Mouse (Mus musculus) neural tube, embryonic 13.5 days (tissue): ENCODE results near the gene Sec31a. TPM values are rescaled to one million over a fixed set of nuclear protein-coding genes. Genes with fewer than 3 reads are reported as not detected.
A peak's percentile ranks its signal among the peaks of the same experiment; 100 is the strongest.

ENCODE experiments used
- ATAC-seq: fragments of 200-750 bp; cut with Nextera tagmentation; 2 replicates; pipeline ENCODE4 v1.8.0; 2017; ENCODE audit warnings: low read depth, mild to moderate bottlenecking, moderate TSS enrichment, moderate library complexity
- H3K27ac ChIP-seq: fragments of 300-500 bp; sonication (generic); replicated peaks from 2 replicates; pipeline ENCODE4 v1.5.1; 2015; ENCODE audit warnings: moderate library complexity, mild to moderate bottlenecking, inconsistent platforms
- H3K27me3 ChIP-seq: fragments of 300-500 bp; sonication (generic); 2 replicates; pipeline ENCODE4 v1.6.1; 2015; ENCODE audit warnings: mild to moderate bottlenecking, inconsistent platforms
- H3K36me3 ChIP-seq: fragments of 300-500 bp; sonication (generic); 2 replicates; pipeline ENCODE4 v1.6.1; 2015; ENCODE audit warnings: mild to moderate bottlenecking, inconsistent platforms
- H3K4me1 ChIP-seq: fragments of 300-500 bp; sonication (generic); replicated peaks from 2 replicates; pipeline ENCODE4 v1.6.1; 2015; ENCODE audit warnings: inconsistent platforms
- H3K4me2 ChIP-seq: fragments of 300-500 bp; sonication (generic); 2 replicates; pipeline ENCODE4 v1.6.1; 2015; ENCODE audit warnings: inconsistent platforms, mild to moderate bottlenecking, moderate library complexity
- H3K4me3 ChIP-seq: fragments of 300-500 bp; sonication (generic); 2 replicates; pipeline ENCODE4 v1.5.1; 2015; ENCODE audit warnings: mild to moderate bottlenecking, inconsistent platforms
- H3K9ac ChIP-seq: fragments of 300-500 bp; sonication (generic); 2 replicates; pipeline ENCODE4 v1.6.1; 2015; ENCODE audit warnings: moderate library complexity, mild to moderate bottlenecking, inconsistent platforms
- H3K9me3 ChIP-seq: fragments of 300-500 bp; sonication (generic); 2 replicates; pipeline ENCODE4 v1.6.1; 2016; ENCODE audit warnings: inconsistent platforms
- WGBS: fragments of 180-500 bp; shearing (Covaris S2); methylation state at CpG from one replicate; pipeline ENCODE4 v1.1.7; 2015; 5-methylcytosine and 5-hydroxymethylcytosine counted together
- polyA plus RNA-seq: library from polyadenylated mRNA; unstranded; fragments of >200 nt; fragmentation: Nextera tagmentation; extraction: Ambion mirVana; gene quantifications from 2 replicates; pipeline ENCODE4 v1.2.1, GENCODE M21; 2015

Gene Sec31a
- polyA plus RNA-seq, 1 experiment from 2014 or later: 106 TPM

- Histone ChIP-seq H3K27ac (no peak overlapping the region), H3K36me3 (peaks cover 88% of the 10 kb centered on the region), H3K4me3 (no peak overlapping the region), H3K4me1 (no peaks in the 10 kb centered on the region), H3K4me2 (no peak overlapping the region), H3K9me3 (no peaks in the 10 kb centered on the region), H3K9ac (no peak overlapping the region), H3K27me3 (no peaks in the 10 kb centered on the region)
- no peak for ATAC-seq
- 92% methylated on average over 6 of the region's 6 CpGs for WGBS
Observed at GRCm38 (mm10) chr5:100369093-100369492, 46.9 kb downstream of the Sec31a start.

- 80% methylated on average over 5 of the region's 5 CpGs for WGBS
- H3K27ac ChIP-seq: no peak overlapping the region
- peaks cover 89% of the 10 kb centered on the region for H3K36me3 ChIP-seq
- no peak overlapping the region for H3K4me2 ChIP-seq
- no peaks in the 10 kb centered on the region for H3K27me3 ChIP-seq
- H3K9ac ChIP-seq: no peak overlapping the region
- H3K4me1 ChIP-seq: no peaks in the 10 kb centered on the region
- no peak overlapping the region for H3K4me3 ChIP-seq
- ATAC-seq: no peak
- no peaks in the 10 kb centered on the region for H3K9me3 ChIP-seq
Observed at GRCm38 (mm10) chr5:100368527-100368926, 47.5 kb downstream of the Sec31a start.

GRCm38 (mm10) chr5:100367051-100367450 is 49.0 kb downstream of the Sec31a start:
- Histone ChIP-seq H3K4me1 (no peaks in the 10 kb centered on the region), H3K9ac (no peak overlapping the region), H3K27me3 (no peaks in the 10 kb centered on the region), H3K27ac (no peak overlapping the region), H3K9me3 (no peaks in the 10 kb centered on the region), H3K36me3 (peaks cover 91% of the 10 kb centered on the region), H3K4me3 (no peak overlapping the region), H3K4me2 (no peak overlapping the region)
- 90% methylated on average over 2 of the region's 2 CpGs for WGBS
- no peak for ATAC-seq

DNA sequence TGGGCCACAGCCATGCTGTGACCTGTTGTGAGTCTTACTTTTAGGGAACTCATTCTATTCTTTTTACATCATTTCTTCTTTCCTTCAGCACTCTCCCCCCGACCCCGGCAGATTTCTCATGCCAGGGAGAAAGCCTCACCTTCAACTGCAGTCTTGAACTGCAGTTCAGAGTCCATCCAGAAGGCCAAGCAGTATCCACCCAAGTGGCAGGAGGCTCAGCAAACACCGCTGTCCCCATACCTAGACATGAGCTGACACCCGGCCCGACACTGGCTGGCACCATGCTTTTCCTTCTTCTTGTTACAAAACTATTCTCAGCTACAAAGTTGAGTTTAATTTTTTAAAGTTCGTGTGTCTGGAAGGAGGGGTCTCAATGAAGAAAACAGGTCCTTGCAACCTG is 55.7 kb downstream of the Sec31a start:
- H3K27me3 ChIP-seq: no peaks in the 10 kb centered on the region
- ATAC-seq: no peak
- peaks cover 50% of the 10 kb centered on the region for H3K36me3 ChIP-seq
- WGBS: 89% methylated on average over 6 of the region's 6 CpGs
- no peaks in the 10 kb centered on the region for H3K9me3 ChIP-seq
- peaks cover 10% of the 10 kb centered on the region for H3K4me1 ChIP-seq
- H3K9ac ChIP-seq: no peak overlapping the region
- H3K4me2 ChIP-seq: no peak overlapping the region
- H3K27ac ChIP-seq: no peak overlapping the region
- H3K4me3 ChIP-seq: no peak overlapping the region

- H3K4me1 ChIP-seq: peaks cover 15% of the 10 kb centered on the region
- H3K27me3 ChIP-seq: no peaks in the 10 kb centered on the region
- 0 out of 2 replicates have a peak overlapping the region, but pooled peaks have one; percentile 43 for H3K9ac ChIP-seq
- no peak overlapping the region for H3K4me2 ChIP-seq
- no peak overlapping the region for H3K4me3 ChIP-seq
- peaks cover 30% of the 10 kb centered on the region for H3K36me3 ChIP-seq
- no peak for ATAC-seq
- WGBS: 28% methylated on average over 8 of the region's 8 CpGs
- no peaks in the 10 kb centered on the region for H3K9me3 ChIP-seq
- H3K27ac ChIP-seq: no peak overlapping the region
Observed at GRCm38 (mm10) chr5:100358334-100358733, 57.7 kb downstream of the Sec31a start.

DNA sequence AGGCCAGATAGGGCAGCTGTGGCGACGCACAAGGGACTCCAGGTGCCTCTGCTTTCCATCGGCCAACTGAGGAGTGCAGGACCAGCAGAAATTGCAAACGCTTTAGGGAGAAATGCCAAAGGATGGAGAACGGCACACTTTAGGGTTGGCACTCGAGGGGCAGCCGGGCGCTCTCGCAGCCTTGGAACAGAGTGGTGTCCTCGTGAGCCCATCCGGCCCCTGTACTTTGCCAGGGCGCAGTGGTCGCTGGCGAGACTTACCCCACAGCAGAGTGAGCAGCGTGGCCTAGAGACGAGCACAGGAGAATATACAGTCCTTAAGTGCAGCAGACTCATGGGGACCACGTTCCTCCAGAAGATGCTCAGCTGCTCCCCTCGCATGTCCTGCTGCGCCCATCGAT is 61.4 kb downstream of the Sec31a start:
- H3K36me3 ChIP-seq: no peaks in the 10 kb centered on the region

GRCm38 (mm10) chr5:100352986-100353848 is 62.8 kb downstream of the Sec31a start:
- Histone ChIP-seq H3K4me3 (no peak overlapping the region), H3K27me3 (no peaks in the 10 kb centered on the region), H3K27ac (no peak overlapping the region), H3K9me3 (no peaks in the 10 kb centered on the region), H3K36me3 (no peaks in the 10 kb centered on the region), H3K4me1 (peaks cover 20% of the 10 kb centered on the region), H3K9ac (no peak overlapping the region), H3K4me2 (no peak overlapping the region)
- no peak for ATAC-seq
- WGBS: 60% methylated on average over 10 of the region's 10 CpGs

More for the DNA sequence above, 61.4 kb downstream of the Sec31a start:
- H3K4me2 ChIP-seq: no peak overlapping the region
- no peak overlapping the region for H3K9ac ChIP-seq
- H3K9me3 ChIP-seq: no peaks in the 10 kb centered on the region
- 95% methylated on average over 20 of the region's 20 CpGs for WGBS
- peaks cover 24% of the 10 kb centered on the region for H3K4me1 ChIP-seq
- no peak for ATAC-seq
- no peaks in the 10 kb centered on the region for H3K27me3 ChIP-seq
- no peak overlapping the region for H3K4me3 ChIP-seq
- no peak overlapping the region for H3K27ac ChIP-seq

DNA sequence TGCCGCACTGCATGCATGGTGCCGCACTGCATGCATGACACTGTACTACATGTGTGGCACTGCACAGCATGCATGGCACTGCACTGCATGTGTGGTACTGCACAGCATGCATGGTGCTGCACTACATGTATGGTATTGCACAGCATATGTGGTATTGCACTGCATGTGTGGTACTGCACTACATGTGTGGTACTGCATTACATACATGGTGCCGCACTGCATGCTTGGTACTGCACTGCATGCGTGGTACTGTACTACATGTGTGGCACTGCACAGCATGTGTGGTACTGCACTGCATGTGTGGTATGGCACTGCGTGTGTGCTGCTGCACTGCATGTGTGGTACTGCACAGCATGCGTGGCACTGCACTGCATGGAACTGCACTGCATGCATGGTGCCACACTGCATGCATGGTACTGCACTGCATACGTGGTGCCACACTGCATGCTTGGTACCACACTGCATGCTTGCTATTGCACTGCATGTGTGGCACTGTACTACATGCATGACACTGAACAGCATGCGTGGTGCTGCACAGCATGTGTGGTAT is 65.1 kb downstream of the Sec31a start:
- H3K36me3 ChIP-seq: no peaks in the 10 kb centered on the region
- H3K4me1 ChIP-seq: peaks cover 19% of the 10 kb centered on the region
- no peaks in the 10 kb centered on the region for H3K27me3 ChIP-seq
- no peak overlapping the region for H3K9ac ChIP-seq
- 98% methylated on average over 8 of the region's 8 CpGs for WGBS
- no peak overlapping the region for H3K27ac ChIP-seq
- no peak overlapping the region for H3K4me2 ChIP-seq
- 0 out of 2 replicates have a peak, but pooled peaks have one; percentile 49 for ATAC-seq
- no peak overlapping the region for H3K4me3 ChIP-seq
- H3K9me3 ChIP-seq: no peaks in the 10 kb centered on the region

DNA sequence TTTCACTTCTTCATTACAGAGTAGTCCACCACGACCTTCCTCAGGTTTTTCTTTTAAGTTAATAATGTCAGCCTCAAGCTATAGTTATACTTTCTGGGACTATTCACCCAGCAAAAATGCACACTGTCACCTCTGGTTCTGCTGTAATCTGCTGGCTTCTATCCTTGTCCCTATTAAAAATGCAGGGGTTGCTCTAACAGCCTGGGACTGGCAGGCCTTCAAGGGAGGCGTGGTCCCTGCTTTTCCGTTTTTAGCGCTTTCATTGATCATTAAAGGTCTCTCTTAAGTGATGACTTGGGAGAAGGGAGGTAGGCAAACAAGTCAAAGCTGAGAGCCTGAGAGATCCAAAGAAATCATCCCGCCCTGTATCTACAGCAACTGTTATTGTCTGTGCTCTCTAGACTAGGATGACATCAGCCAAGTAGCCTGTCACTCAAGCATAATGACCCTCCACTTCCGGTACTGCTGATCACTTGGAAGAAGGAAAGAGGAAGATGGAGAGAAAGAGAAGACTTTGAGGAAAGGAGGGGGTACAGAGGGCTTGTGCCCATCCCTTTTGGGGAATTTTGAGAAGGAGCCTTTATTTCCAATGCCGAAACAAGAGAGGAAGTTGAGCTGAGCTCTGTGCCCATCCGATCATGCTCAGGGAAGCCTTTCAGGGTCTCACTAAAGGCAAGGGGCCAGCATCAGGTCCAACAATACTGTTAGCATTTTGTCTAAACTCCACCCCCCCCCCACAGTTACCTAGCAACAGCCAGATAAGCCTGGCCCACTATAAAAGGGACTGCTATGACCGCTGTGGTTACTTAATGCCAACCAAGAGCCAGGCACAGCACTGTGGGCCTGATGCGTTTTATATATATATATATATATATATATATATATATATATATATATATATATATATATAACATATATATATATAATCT is 66.5 kb downstream of the Sec31a start:
- 63% methylated on average over 10 of the region's 10 CpGs for WGBS
- Histone ChIP-seq H3K27ac (no peak overlapping the region), H3K27me3 (no peaks in the 10 kb centered on the region), H3K9me3 (no peaks in the 10 kb centered on the region), H3K4me2 (no peak overlapping the region), H3K9ac (no peak overlapping the region), H3K4me1 (peaks cover 19% of the 10 kb centered on the region), H3K36me3 (no peaks in the 10 kb centered on the region), H3K4me3 (no peak overlapping the region)
- peak; percentile 60; the same call in 1 of the 2 replicates for ATAC-seq

DNA sequence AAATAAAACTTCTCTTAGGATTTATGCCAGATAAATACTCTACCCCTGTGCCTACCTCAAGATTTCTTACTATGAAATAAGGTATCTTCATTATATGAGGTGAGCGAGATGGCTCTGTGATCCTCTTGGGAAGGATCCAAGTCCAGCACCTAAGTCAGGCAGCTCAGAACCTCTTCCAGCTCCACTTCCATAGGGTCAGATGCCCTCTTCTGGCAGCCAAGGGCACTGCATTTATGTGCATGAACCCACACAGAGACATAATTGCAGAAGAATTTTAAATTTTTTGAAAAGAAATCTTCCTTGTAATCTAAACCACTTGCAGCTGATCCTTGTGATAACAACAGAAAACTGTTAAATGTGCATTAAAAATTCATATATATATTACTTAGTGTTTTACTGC is 70.9 kb downstream of the Sec31a start:
- Histone ChIP-seq H3K4me2 (no peak overlapping the region), H3K4me1 (peaks cover 7% of the 10 kb centered on the region; the same call in 1 of the 2 replicates), H3K36me3 (no peaks in the 10 kb centered on the region), H3K4me3 (no peak overlapping the region), H3K27me3 (no peaks in the 10 kb centered on the region), H3K27ac (no peak overlapping the region), H3K9ac (no peak overlapping the region), H3K9me3 (no peaks in the 10 kb centered on the region)
- no peak for ATAC-seq
- 96% methylated on average over 1 of the region's 1 CpGs for WGBS

- Histone ChIP-seq H3K9me3 (no peaks in the 10 kb centered on the region), H3K4me3 (no peak overlapping the region), H3K4me1 (no peaks in the 10 kb centered on the region), H3K36me3 (no peaks in the 10 kb centered on the region), H3K27me3 (no peaks in the 10 kb centered on the region), H3K27ac (no peak overlapping the region), H3K9ac (no peak overlapping the region), H3K4me2 (no peak overlapping the region)
- no peak for ATAC-seq
- WGBS: 38% methylated on average over 6 of the region's 6 CpGs
Observed at GRCm38 (mm10) chr5:100343087-100343486, 72.9 kb downstream of the Sec31a start.

DNA sequence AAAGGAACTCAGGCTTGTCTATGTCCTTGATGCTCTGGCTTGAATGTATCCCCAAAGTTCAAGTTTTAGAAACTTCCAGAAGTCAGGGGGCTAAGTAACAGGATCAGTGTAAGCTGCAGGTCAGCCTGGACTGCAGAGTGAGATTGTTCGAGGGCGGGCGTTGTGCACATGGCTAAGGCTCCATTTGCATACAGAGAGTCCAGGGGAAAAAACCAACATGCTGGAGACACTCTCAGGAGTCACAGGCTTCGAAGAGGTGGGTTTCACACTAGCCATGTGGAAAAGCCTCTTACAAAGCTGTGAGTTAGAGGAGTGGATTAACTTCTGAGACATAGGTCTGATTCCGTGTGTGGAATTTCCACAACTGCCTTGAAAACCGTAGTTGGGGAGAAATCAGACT is 73.6 kb downstream of the Sec31a start:
- no peak for ATAC-seq
- Histone ChIP-seq H3K4me3 (no peak overlapping the region), H3K27me3 (no peaks in the 10 kb centered on the region), H3K9ac (no peak overlapping the region), H3K27ac (no peak overlapping the region), H3K9me3 (no peaks in the 10 kb centered on the region), H3K4me2 (no peak overlapping the region), H3K36me3 (no peaks in the 10 kb centered on the region), H3K4me1 (no peaks in the 10 kb centered on the region)
- WGBS: 87% methylated on average over 6 of the region's 6 CpGs
